Mouse (Mus musculus) lung, adult 2 months (tissue): ENCODE results near the gene Mindy4.

Experiments
- CTCF ChIP-seq: fragments of 200-500 bp; IDR thresholded peaks from 2 replicates; pipeline ENCODE4 v1.5.1; 2011; ENCODE audit warnings: mild to moderate bottlenecking, low read length, control low read depth; ENCODE audit not compliant: insufficient read depth
- POLR2A ChIP-seq: fragments of 200-500 bp; IDR thresholded peaks from 2 replicates; pipeline ENCODE4 v1.6.1; 2011; ENCODE audit warnings: low read depth, mild to moderate bottlenecking, control low read depth, low read length, borderline replicate concordance; ENCODE audit errors: extremely low read depth

GRCm38 (mm10) chr6:55351712-55352111 is 148.5 kb downstream of the Mindy4 start:
- no peak for TF ChIP-seq CTCF
- no peak for TF ChIP-seq POLR2A
